Mouse (Mus musculus): ENCODE data around the gene Art2b.
A peak's percentile ranks its signal among the peaks of the same experiment; 100 is the strongest.
"Not testable (repeated sequence)": the region's sequence is repeated elsewhere in the genome, so short reads cannot be mapped to it uniquely, and the experiment has no call there.

Art2b gene

GRCm38 (mm10) chr7:101564086-101564485 is 21.3 kb downstream of the Art2b start:
- no peak for DNase-seq (ENCODE audit: low spot score in 2 of 2)

GRCm38 (mm10) chr7:101559393-101559792 is 26.0 kb downstream of the Art2b start:
- DNase-seq (ENCODE audit: low spot score in 2 of 2), result not testable (repeated sequence)

- no peak for DNase-seq (ENCODE audit: low spot score in 2 of 2)
Measured at GRCm38 (mm10) chr7:101557391-101557790, 28.0 kb downstream of the Art2b start.

GRCm38 (mm10) chr7:101555473-101555872 is 29.9 kb downstream of the Art2b start:
- DNase-seq (ENCODE audit: low spot score in 2 of 2), result not testable (repeated sequence)

- no peak for DNase-seq (ENCODE audit: low spot score in 2 of 2)
Measured at GRCm38 (mm10) chr7:101551530-101551929, 33.9 kb downstream of the Art2b start.

- no peak for DNase-seq (ENCODE audit: low spot score in 2 of 2)
Measured at GRCm38 (mm10) chr7:101550686-101551485, 34.5 kb downstream of the Art2b start.

- DNase-seq (ENCODE audit: low spot score in 2 of 2), result no peak
Measured at GRCm38 (mm10) chr7:101549266-101549665, 36.1 kb downstream of the Art2b start.

- no peak for DNase-seq (ENCODE audit: low spot score in 2 of 2)
Measured at GRCm38 (mm10) chr7:101547651-101548050, 37.7 kb downstream of the Art2b start.

GRCm38 (mm10) chr7:101541734-101542133 is 43.7 kb downstream of the Art2b start:
- DNase-seq (ENCODE audit: low spot score in 2 of 2), result peak in 1 of 2 experiments; percentile 41

GRCm38 (mm10) chr7:101541132-101541531 is 44.3 kb downstream of the Art2b start:
- peak; percentile 65 to 74 for DNase-seq (ENCODE audit: low spot score in 2 of 2)

GRCm38 (mm10) chr7:101540684-101541083 is 44.7 kb downstream of the Art2b start:
- DNase-seq (ENCODE audit: low spot score in 2 of 2), result no peak

- DNase-seq (ENCODE audit: low spot score in 2 of 2), result no peak
Measured at GRCm38 (mm10) chr7:101539774-101540173, 45.6 kb downstream of the Art2b start.

GRCm38 (mm10) chr7:101538141-101538933 is 47.1 kb downstream of the Art2b start:
- DNase-seq (ENCODE audit: low spot score in 2 of 2), result peak in 1 of 2 experiments; percentile 47

- DNase-seq (ENCODE audit: low spot score in 2 of 2), result no peak
Measured at GRCm38 (mm10) chr7:101537541-101537940, 47.9 kb downstream of the Art2b start.

- no peak for DNase-seq (ENCODE audit: low spot score in 2 of 2)
Measured at GRCm38 (mm10) chr7:101535517-101535916, 49.9 kb downstream of the Art2b start.

GRCm38 (mm10) chr7:101535102-101535501 is 50.3 kb downstream of the Art2b start:
- DNase-seq (ENCODE audit: low spot score in 2 of 2), result no peak

GRCm38 (mm10) chr7:101534428-101534827 is 51.0 kb downstream of the Art2b start:
- no peak for DNase-seq (ENCODE audit: low spot score in 2 of 2)

Data from frontal cortex, postnatal 25 days (tissue).